Mouse (Mus musculus): ENCODE data around the gene Ifitm5. TPM values are rescaled to one million over a fixed set of nuclear protein-coding genes. Genes with fewer than 3 reads are reported as not detected.

Gene Ifitm5
- polyA plus RNA-seq, 1 experiment from 2014 or later, result 0.65 TPM

DNA sequence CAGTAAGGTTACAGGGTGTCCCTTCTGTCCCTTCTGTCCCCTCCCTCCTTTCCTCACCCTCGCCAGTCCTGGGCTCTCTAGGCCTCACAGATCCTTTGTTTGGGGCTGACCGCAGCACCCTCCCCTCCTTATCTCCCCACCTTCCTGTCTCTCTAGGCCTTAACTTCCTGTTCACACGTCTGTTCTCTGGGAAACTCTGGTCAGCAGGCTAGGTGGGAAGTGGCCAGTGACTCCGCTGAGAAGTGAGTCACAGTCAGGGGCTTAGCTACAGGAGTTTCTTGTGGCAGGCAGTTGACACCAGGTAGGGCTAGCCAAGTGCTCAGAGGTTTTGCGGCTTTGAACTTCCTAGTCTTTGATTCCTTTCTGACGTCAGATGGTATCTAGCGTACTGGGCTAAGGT is 3.1 kb downstream of the Ifitm5 start:
- H3K27me3 ChIP-seq (replicated peaks), result no peaks in the 10 kb centered on the region

DNA sequence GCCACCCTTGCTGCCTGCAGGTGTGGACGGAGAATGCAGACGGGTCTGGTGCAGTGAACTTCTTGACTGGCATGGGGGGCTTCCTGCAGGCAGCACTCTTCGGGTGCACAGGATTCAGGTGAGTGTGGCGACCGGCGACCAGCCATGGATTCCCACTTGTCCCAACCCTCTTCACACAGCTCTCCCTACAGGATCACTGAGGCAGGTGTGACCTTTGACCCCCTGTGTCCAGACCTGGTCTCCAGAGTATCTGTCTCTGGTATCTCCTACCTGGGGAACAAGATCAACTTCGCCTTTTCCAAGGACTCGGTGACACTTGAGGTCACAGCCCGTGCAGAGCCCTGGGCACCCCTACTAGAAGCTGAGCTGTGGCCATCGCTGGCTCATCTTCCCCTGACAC is 3.8 kb downstream of the Ifitm5 start:
- Histone ChIP-seq H3K9ac (no peak overlapping the region), H3K4me3 (no peak overlapping the region), H3K9me3 (no peaks in the 10 kb centered on the region), H3K4me1 (peaks cover 6% of the 10 kb centered on the region), H3K27ac (no peak overlapping the region), H3K27me3 (replicated peaks) (no peaks in the 10 kb centered on the region), H3K36me3 (replicated peaks) (no peaks in the 10 kb centered on the region), H3K4me2 (no peak overlapping the region)
- no peak for ATAC-seq (replicated peaks)
- WGBS, result 93% methylated on average over 10 of the region's 10 CpGs

More for the DNA sequence above, 3.1 kb downstream of the Ifitm5 start:
- H3K9ac ChIP-seq, result no peak overlapping the region
- ATAC-seq (replicated peaks), result no peak
- no peak overlapping the region for H3K4me3 ChIP-seq
- H3K4me1 ChIP-seq, result no peaks in the 10 kb centered on the region; the same call in 1 of the 2 replicates
- WGBS, result 83% methylated on average over 7 of the region's 7 CpGs
- H3K27ac ChIP-seq, result no peak overlapping the region
- no peaks in the 10 kb centered on the region for H3K36me3 ChIP-seq (replicated peaks)
- no peak overlapping the region for H3K4me2 ChIP-seq
- no peaks in the 10 kb centered on the region for H3K9me3 ChIP-seq

DNA sequence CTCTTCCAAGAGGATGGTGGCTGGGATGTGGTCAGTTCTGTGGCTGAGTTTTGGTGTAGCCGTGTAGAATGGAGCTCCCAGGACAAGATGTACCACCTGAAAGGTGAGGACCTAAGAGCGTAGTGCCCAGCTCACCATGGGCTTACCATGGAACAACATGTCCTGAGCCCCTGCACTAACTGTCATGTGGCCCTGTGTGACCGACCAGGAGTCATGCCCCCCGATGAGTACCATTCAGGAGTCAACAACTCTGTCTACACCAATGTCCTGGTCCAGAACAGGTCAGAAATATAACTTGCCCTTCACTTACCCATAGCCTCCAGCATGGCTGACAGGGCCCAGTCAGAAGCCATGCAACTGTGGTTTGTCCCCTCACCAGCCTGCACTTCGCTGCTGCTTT is 4.8 kb downstream of the Ifitm5 start:
- H3K27me3 ChIP-seq (replicated peaks), result no peaks in the 10 kb centered on the region
- H3K9me3 ChIP-seq, result no peaks in the 10 kb centered on the region
- 92% methylated on average over 5 of the region's 5 CpGs for WGBS
- H3K9ac ChIP-seq, result no peak overlapping the region
- no peak for ATAC-seq (replicated peaks)
- H3K27ac ChIP-seq, result no peak overlapping the region
- peaks cover 9% of the 10 kb centered on the region for H3K4me1 ChIP-seq
- H3K4me2 ChIP-seq, result no peak overlapping the region
- H3K36me3 ChIP-seq (replicated peaks), result no peaks in the 10 kb centered on the region
- H3K4me3 ChIP-seq, result no peak overlapping the region

DNA sequence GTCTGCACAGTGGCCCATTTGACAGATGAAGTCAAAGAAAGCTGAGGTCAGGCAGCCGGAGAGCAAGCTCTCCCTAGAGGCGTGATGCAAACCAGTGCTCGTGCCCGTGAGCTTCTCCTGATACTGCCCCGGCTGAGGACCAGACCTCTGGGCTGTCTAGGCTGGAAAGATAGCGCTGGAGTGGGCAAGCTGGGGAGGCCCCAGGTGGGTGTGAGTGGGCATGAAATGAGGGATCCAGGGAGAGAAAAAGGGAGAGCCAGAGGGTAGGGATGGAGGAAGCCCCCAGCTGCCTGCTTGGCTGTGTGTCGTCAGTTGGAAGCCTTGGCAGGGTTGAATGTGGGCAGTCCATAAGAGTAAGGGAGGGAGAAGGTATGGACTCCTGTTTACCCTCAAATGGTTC is 5.9 kb downstream of the Ifitm5 start:
- no peak for ATAC-seq (replicated peaks)
- WGBS, result 97% methylated on average over 7 of the region's 7 CpGs
- H3K9me3 ChIP-seq, result no peaks in the 10 kb centered on the region
- H3K9ac ChIP-seq, result no peak overlapping the region
- H3K27ac ChIP-seq, result no peak overlapping the region
- H3K4me2 ChIP-seq, result no peak overlapping the region
- no peak overlapping the region for H3K4me3 ChIP-seq
- H3K27me3 ChIP-seq (replicated peaks), result no peaks in the 10 kb centered on the region
- peaks cover 9% of the 10 kb centered on the region for H3K4me1 ChIP-seq
- H3K36me3 ChIP-seq (replicated peaks), result no peaks in the 10 kb centered on the region

DNA sequence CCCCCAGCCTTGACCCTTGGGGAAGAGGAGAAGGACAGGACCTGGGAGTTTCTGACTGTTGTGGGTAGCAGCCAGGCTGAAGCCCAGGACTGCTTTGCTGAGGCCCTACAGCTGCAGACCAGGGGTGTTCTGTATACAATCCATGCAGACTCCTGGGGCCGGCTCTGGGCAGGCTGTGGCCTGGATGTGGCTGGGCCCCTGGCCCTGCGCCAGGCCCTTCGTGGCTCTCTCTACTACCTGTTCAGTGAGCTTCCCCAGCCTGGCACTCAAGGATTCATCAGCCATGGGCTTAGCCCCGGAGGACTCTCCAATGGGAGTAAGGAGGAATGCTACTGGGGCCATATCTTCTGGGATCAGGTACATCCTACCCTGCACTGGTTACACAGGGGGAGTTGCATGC is 6.7 kb downstream of the Ifitm5 start:
- no peaks in the 10 kb centered on the region for H3K9me3 ChIP-seq
- 94% methylated on average over 4 of the region's 4 CpGs for WGBS
- no peak overlapping the region for H3K4me2 ChIP-seq
- no peaks in the 10 kb centered on the region for H3K36me3 ChIP-seq (replicated peaks)
- H3K27me3 ChIP-seq (replicated peaks), result no peaks in the 10 kb centered on the region
- peaks cover 9% of the 10 kb centered on the region for H3K4me1 ChIP-seq
- H3K27ac ChIP-seq, result no peak overlapping the region
- ATAC-seq (replicated peaks), result no peak
- no peak overlapping the region for H3K4me3 ChIP-seq
- H3K9ac ChIP-seq, result no peak overlapping the region

DNA sequence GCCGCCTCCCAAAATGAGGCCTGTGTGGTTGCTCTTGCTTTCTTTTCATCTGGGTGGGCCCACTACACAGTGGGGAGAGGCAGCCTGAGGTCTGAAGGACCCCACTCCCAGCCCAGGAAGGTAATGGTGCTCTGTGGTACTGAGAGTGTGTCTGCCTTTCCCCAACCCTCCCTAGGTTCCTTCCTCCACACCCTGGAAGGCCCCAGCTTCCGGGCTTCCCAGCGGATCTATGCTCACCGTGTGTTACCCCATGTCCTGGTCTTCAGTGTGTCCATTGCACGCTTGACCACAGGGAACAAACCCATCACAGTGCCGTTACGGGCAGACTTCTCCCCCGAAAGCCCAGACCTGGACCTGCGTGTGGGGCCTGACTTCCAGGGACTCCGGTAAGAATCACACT is 7.3 kb downstream of the Ifitm5 start:
- no peaks in the 10 kb centered on the region for H3K36me3 ChIP-seq (replicated peaks)
- WGBS, result 94% methylated on average over 10 of the region's 10 CpGs
- no peak overlapping the region for H3K4me3 ChIP-seq
- no peak for ATAC-seq (replicated peaks)
- no peak overlapping the region for H3K4me2 ChIP-seq
- no peaks in the 10 kb centered on the region for H3K9me3 ChIP-seq
- H3K27ac ChIP-seq, result no peak overlapping the region
- H3K27me3 ChIP-seq (replicated peaks), result no peaks in the 10 kb centered on the region
- no peak overlapping the region for H3K9ac ChIP-seq
- peaks cover 9% of the 10 kb centered on the region for H3K4me1 ChIP-seq

DNA sequence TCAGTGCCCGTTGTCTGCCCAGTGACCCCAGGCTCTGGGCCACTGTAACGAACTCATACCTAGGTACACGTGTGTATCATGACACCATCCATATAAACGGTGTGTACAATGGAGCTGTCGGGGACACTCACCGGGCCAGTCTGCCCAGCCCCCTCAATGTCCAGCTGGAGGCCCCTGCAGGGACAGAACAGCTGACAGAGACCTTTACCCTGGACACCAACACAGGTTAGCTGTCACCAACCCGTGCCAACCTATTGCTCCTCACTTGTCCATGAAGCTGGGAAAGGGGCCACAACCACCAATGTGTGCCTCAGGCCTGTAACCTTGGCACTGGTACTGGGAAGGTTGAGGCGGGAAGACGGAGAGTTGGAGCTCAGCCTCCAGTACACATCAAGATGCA is 7.8 kb downstream of the Ifitm5 start:
- no peaks in the 10 kb centered on the region for H3K27me3 ChIP-seq (replicated peaks)
- peak overlapping the region; percentile 56 for H3K4me2 ChIP-seq
- H3K9me3 ChIP-seq, result no peaks in the 10 kb centered on the region
- no peak for ATAC-seq (replicated peaks)
- 63% methylated on average over 9 of the region's 9 CpGs for WGBS
- H3K4me1 ChIP-seq, result peaks cover 9% of the 10 kb centered on the region
- no peak overlapping the region for H3K9ac ChIP-seq
- no peak overlapping the region for H3K27ac ChIP-seq
- no peaks in the 10 kb centered on the region for H3K36me3 ChIP-seq (replicated peaks)
- H3K4me3 ChIP-seq, result peak overlapping the region; percentile 41

DNA sequence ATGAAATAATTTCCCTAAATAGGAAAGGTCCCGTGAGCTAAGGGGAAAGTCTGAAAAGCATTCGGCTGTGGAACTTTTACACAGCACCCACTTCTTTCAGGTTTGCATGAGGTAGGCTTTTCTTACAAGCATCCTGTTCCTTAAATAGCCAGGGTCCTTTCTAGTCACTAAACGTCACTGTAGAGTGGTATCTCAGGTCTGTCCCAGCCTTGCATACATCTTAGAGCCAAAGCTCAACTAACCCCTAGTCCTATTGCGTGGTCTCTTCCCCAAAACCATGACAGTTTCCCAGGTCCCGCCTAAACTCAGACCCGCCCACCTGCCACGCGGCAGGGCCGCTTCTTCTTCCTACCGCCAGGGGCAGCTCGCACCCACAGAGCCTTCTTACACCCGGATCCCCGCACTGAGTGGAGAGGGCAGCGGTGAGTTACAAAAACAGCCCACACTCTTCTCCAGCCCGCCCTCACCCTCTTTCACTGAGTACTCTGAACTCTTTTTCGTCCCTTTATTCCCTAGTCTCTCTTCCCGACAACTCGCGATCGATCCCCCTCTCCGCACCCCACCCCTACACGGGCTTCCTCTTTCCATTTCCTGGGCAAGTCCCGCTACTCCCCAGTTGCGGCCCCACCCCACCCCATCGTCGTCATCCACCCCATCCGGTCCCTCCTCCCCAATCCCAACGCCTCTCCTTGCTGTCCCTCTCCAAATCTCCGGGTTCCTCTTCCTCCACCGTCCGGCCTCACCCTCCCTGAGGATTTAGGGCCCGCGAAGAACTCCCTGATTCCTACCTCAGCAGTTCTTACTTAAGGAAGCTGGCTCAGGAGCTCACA is 8.7 kb downstream of the Ifitm5 start, which contains the start of gene Pgghg:
Gene Pgghg, plus strand, starts transcription at position 170 of the 830 bp plus-strand sequence.
- 4% methylated on average over 33 of the region's 33 CpGs for WGBS
- Histone ChIP-seq H3K9ac (peak within 1 kb of the TSS; percentile 38), H3K27me3 (replicated peaks) (0 out of 2 replicates have a peak, but pooled peaks cover 3% of the 10 kb centered on the region), H3K4me1 (peaks cover 9% of the 10 kb centered on the region), H3K27ac (no peak within 1 kb of the TSS), H3K4me2 (peak within 1 kb of the TSS; percentile 56), H3K36me3 (replicated peaks) (no peaks in the 10 kb centered on the region), H3K4me3 (peak within 1 kb of the TSS; percentile 41), H3K9me3 (no peaks in the 10 kb centered on the region)
- peak; percentile 88 for ATAC-seq (replicated peaks)

DNA sequence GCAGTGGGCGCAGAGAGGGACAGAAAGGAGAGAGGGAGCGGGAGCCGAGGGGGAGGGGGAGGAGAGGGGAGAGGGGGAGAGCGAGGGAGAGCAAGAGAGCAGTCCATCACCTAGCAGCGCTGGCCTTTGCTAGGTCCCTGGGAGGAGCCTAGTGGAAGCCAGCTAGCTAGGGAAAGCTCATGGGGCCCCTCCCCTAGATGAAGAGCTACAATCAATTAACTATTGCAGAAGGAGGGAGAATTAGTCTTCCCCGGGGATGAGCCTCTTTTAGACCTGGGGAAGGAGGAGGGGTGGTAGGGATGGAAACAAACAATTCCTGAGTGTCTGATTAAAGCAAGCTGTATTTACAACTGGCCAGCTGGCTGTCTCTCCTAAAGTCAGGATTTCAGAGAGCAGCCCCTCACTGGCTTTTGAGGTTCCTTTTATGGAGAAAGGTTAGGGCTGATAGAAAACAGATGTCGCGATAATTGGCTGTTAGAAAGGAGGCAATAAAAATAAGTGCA is 10.4 kb downstream of the Ifitm5 start:
- 0 out of 2 replicates have a peak, but pooled peaks cover 3% of the 10 kb centered on the region for H3K27me3 ChIP-seq (replicated peaks)
- no peaks in the 10 kb centered on the region for H3K9me3 ChIP-seq
- H3K36me3 ChIP-seq (replicated peaks), result no peaks in the 10 kb centered on the region
- no peak overlapping the region for H3K4me3 ChIP-seq
- H3K9ac ChIP-seq, result no peak overlapping the region
- H3K4me2 ChIP-seq, result no peak overlapping the region
- peaks cover 9% of the 10 kb centered on the region for H3K4me1 ChIP-seq
- 12% methylated on average over 7 of the region's 8 CpGs for WGBS
- no peak for ATAC-seq (replicated peaks)
- no peak overlapping the region for H3K27ac ChIP-seq

DNA sequence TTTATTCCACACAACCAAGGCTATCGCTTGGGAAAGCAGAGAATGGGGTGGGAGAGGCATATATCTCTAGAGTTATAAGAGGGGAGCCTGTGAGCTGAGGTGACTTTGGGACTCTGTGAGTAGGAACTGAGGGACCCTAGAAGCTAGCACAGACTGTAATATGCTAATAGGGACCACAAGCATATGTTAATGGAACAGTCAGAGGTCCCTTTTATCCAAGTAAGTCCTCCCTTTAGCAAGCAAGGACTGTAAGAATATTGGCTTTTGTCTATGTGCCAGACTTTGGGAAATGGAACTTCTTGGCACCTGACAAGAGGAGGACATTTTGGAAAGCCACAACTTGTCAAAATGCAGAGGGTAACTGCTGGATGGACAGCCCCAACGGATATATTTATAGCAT is 11.2 kb downstream of the Ifitm5 start:
- Histone ChIP-seq H3K9ac (no peak overlapping the region), H3K27ac (no peak overlapping the region), H3K4me3 (no peak overlapping the region), H3K4me1 (peaks cover 9% of the 10 kb centered on the region), H3K4me2 (no peak overlapping the region), H3K27me3 (replicated peaks) (0 out of 2 replicates have a peak, but pooled peaks cover 3% of the 10 kb centered on the region), H3K36me3 (replicated peaks) (no peaks in the 10 kb centered on the region), H3K9me3 (no peaks in the 10 kb centered on the region)
- ATAC-seq (replicated peaks), result no peak
- 20% methylated on average over 2 of the region's 2 CpGs for WGBS

DNA sequence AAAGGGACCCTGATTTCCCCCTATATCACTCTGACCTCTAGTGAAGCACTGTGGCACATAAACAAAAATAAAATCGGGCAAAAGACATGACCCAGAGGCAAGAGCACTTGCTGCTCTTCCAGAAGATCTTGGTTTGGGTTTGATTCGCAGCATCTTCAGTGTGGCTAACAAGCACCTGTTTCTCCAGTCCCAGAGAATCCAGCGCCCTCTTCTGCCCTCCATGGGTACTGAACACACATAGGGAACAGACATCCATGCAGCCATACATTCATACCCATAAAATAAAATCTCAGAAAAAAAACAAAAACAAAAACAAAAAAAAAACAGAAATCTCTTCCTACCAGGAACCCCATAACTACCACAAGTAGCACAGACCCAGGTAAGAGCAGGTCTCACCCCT is 11.7 kb downstream of the Ifitm5 start:
- H3K9me3 ChIP-seq, result no peaks in the 10 kb centered on the region
- peaks cover 9% of the 10 kb centered on the region for H3K4me1 ChIP-seq
- H3K27ac ChIP-seq, result no peak overlapping the region
- H3K27me3 ChIP-seq (replicated peaks), result 0 out of 2 replicates have a peak, but pooled peaks cover 3% of the 10 kb centered on the region
- no peak overlapping the region for H3K4me3 ChIP-seq
- no peak overlapping the region for H3K9ac ChIP-seq
- H3K36me3 ChIP-seq (replicated peaks), result no peaks in the 10 kb centered on the region
- H3K4me2 ChIP-seq, result no peak overlapping the region
- 51% methylated on average over 3 of the region's 3 CpGs for WGBS
- no peak for ATAC-seq (replicated peaks)

DNA sequence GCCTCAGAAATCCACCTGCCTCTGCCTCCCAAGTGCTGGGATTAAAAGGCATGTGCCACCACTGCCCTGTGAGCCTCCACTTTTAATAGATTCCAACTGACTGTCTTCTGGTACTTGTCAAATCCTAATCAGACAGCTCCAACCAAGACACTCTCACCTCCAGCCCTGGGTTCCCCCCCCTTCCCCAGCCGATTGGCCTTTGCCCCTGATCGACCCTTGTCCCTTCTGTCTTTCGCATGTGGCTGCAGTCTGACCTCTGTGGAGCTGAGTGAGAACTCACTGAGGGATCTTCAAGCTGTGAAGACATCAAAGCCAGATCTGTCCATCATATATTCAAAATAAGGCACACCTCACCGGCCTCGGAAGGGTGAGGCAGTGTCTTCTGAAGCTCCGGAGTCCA is 22.9 kb downstream of the Ifitm5 start:
- Histone ChIP-seq H3K27ac (no peak overlapping the region), H3K4me3 (no peak overlapping the region), H3K36me3 (replicated peaks) (no peaks in the 10 kb centered on the region), H3K27me3 (replicated peaks) (peaks cover 29% of the 10 kb centered on the region), H3K4me1 (peaks cover 15% of the 10 kb centered on the region), H3K9me3 (no peaks in the 10 kb centered on the region), H3K4me2 (no peak overlapping the region), H3K9ac (no peak overlapping the region)
- WGBS, result 86% methylated on average over 6 of the region's 6 CpGs
- ATAC-seq (replicated peaks), result no peak

All from midbrain, embryonic 15.5 days (tissue).